Mouse (Mus musculus) limb, embryonic 12.5 days (tissue): Measurements from ENCODE around the gene Adamts1. TPM values are rescaled to one million over a fixed set of nuclear protein-coding genes. Genes with fewer than 3 reads are reported as not detected.
A peak's percentile ranks its signal among the peaks of the same experiment; 100 is the strongest.

Experiments used
- ATAC-seq: fragments of 200-750 bp; cut with Nextera tagmentation; 2 replicates; pipeline ENCODE4 v1.8.0; 2017; ENCODE audit warnings: low read depth, moderate TSS enrichment; ENCODE audit not compliant: insufficient number of reproducible peaks, insufficient read depth, low FRiP score, low TSS enrichment
- H3K27ac ChIP-seq: fragments of 300-500 bp; sonication (generic); 2 replicates; pipeline ENCODE4 v1.5.1; 2016; ENCODE audit warnings: mild to moderate bottlenecking, moderate library complexity
- H3K27me3 ChIP-seq: fragments of 300-500 bp; sonication (generic); 2 replicates; pipeline ENCODE4 v1.6.1; 2016; ENCODE audit warnings: mild to moderate bottlenecking, moderate library complexity
- H3K36me3 ChIP-seq: fragments of 300-500 bp; sonication (generic); 2 replicates; pipeline ENCODE4 v1.6.1; 2016; ENCODE audit warnings: mild to moderate bottlenecking, moderate library complexity
- H3K4me1 ChIP-seq: fragments of 300-500 bp; sonication (generic); replicated peaks from 2 replicates; pipeline ENCODE4 v1.6.1; 2016
- H3K4me2 ChIP-seq: fragments of 300-500 bp; sonication (generic); 2 replicates; pipeline ENCODE4 v1.6.1; 2016; ENCODE audit warnings: mild to moderate bottlenecking, moderate library complexity
- H3K4me3 ChIP-seq: fragments of 300-500 bp; sonication (generic); replicated peaks from 2 replicates; pipeline ENCODE4 v1.5.1; 2016; ENCODE audit warnings: mild to moderate bottlenecking
- H3K9ac ChIP-seq: fragments of 300-500 bp; sonication (generic); replicated peaks from 2 replicates; pipeline ENCODE4 v1.6.1; 2016; ENCODE audit warnings: mild to moderate bottlenecking, moderate library complexity
- H3K9me3 ChIP-seq: fragments of 300-500 bp; sonication (generic); 2 replicates; pipeline ENCODE4 v1.6.1; 2016; ENCODE audit warnings: mild to moderate bottlenecking, moderate library complexity
- WGBS: fragments of 180-500 bp; shearing (Covaris S2); methylation state at CpG from one replicate; pipeline ENCODE4 v1.1.7; 2016; 5-methylcytosine and 5-hydroxymethylcytosine counted together
- polyA plus RNA-seq: library from polyadenylated mRNA; unstranded; fragments of >200 nt; fragmentation: Nextera tagmentation; extraction: Ambion mirVana; gene quantifications from 2 replicates; pipeline ENCODE4 v1.2.1, GENCODE M21; 2016

Adamts1 gene
- 52.4 and 55.7 TPM in 2 replicates for polyA plus RNA-seq

GRCm38 (mm10) chr16:85802954-85803353, at the start of gene Adamts1:
Adamts1 (minus strand) TSS chr16:85803113.
- Histone ChIP-seq H3K9ac (peak within 1 kb of the TSS; percentile 90), H3K4me2 (peak within 1 kb of the TSS; percentile 83), H3K4me3 (peak within 1 kb of the TSS; percentile 80), H3K36me3 (peaks cover 23% of the 10 kb centered on the region), H3K9me3 (no peaks in the 10 kb centered on the region), H3K27me3 (no peaks in the 10 kb centered on the region), H3K27ac (peak within 1 kb of the TSS; percentile 92), H3K4me1 (peaks cover 25% of the 10 kb centered on the region)
- WGBS: under 1% methylated on average over 26 of the region's 26 CpGs
- peak; percentile 89 for ATAC-seq

GRCm38 (mm10) chr16:85827066-85827465, 24.2 kb upstream of the Adamts1 start:
- no peak for ATAC-seq
- H3K9ac ChIP-seq: no peak overlapping the region
- no peaks in the 10 kb centered on the region for H3K36me3 ChIP-seq
- no peaks in the 10 kb centered on the region for H3K4me1 ChIP-seq
- H3K27me3 ChIP-seq: no peaks in the 10 kb centered on the region
- H3K4me2 ChIP-seq: no peak overlapping the region
- no peak overlapping the region for H3K4me3 ChIP-seq
- no peaks in the 10 kb centered on the region for H3K9me3 ChIP-seq
- 77% methylated on average over 3 of the region's 3 CpGs for WGBS
- no peak overlapping the region for H3K27ac ChIP-seq

- ATAC-seq: no peak
- 78% methylated on average over 5 of the region's 5 CpGs for WGBS
- no peaks in the 10 kb centered on the region for H3K36me3 ChIP-seq
- no peak overlapping the region for H3K4me3 ChIP-seq
- H3K27me3 ChIP-seq: no peaks in the 10 kb centered on the region
- H3K9ac ChIP-seq: no peak overlapping the region
- H3K4me2 ChIP-seq: no peak overlapping the region
- no peaks in the 10 kb centered on the region for H3K4me1 ChIP-seq
- no peaks in the 10 kb centered on the region for H3K9me3 ChIP-seq
- H3K27ac ChIP-seq: no peak overlapping the region
Measured at GRCm38 (mm10) chr16:85822330-85822916, 19.5 kb upstream of the Adamts1 start.

- WGBS: 51% methylated on average over 5 of the region's 5 CpGs
- Histone ChIP-seq H3K27ac (no peak overlapping the region), H3K9ac (no peak overlapping the region), H3K4me1 (no peaks in the 10 kb centered on the region), H3K4me3 (no peak overlapping the region), H3K4me2 (no peak overlapping the region), H3K27me3 (no peaks in the 10 kb centered on the region), H3K9me3 (no peaks in the 10 kb centered on the region), H3K36me3 (no peaks in the 10 kb centered on the region)
- ATAC-seq: peak; percentile 59
Measured at GRCm38 (mm10) chr16:85819808-85820458, 17.0 kb upstream of the Adamts1 start.

- H3K4me3 ChIP-seq: no peak overlapping the region
- H3K36me3 ChIP-seq: no peaks in the 10 kb centered on the region
- no peaks in the 10 kb centered on the region for H3K27me3 ChIP-seq
- no peak overlapping the region for H3K4me2 ChIP-seq
- H3K9me3 ChIP-seq: no peaks in the 10 kb centered on the region
- no peaks in the 10 kb centered on the region for H3K4me1 ChIP-seq
- WGBS: 82% methylated on average over 2 of the region's 2 CpGs
- H3K9ac ChIP-seq: no peak overlapping the region
- no peak overlapping the region for H3K27ac ChIP-seq
- ATAC-seq: no peak
Measured at GRCm38 (mm10) chr16:85814116-85814515, 11.2 kb upstream of the Adamts1 start.

GRCm38 (mm10) chr16:85807626-85808025, 4.7 kb upstream of the Adamts1 start:
- ATAC-seq: no peak
- Histone ChIP-seq H3K9me3 (no peaks in the 10 kb centered on the region), H3K4me1 (peaks cover 14% of the 10 kb centered on the region; the same call in 1 of the 2 replicates), H3K4me2 (peak overlapping the region; percentile 34; the same call in 1 of the 2 replicates), H3K4me3 (no peak overlapping the region), H3K27me3 (no peaks in the 10 kb centered on the region), H3K27ac (peak overlapping the region; percentile 51; the same call in 1 of the 2 replicates), H3K9ac (no peak overlapping the region), H3K36me3 (no peaks in the 10 kb centered on the region)
- WGBS: 8% methylated on average over 2 of the region's 2 CpGs

- Histone ChIP-seq H3K27me3 (no peaks in the 10 kb centered on the region), H3K9me3 (no peaks in the 10 kb centered on the region), H3K4me2 (peak overlapping the region; percentile 34; the same call in 1 of the 2 replicates), H3K4me3 (no peak overlapping the region), H3K9ac (no peak overlapping the region), H3K36me3 (no peaks in the 10 kb centered on the region), H3K27ac (no peak overlapping the region), H3K4me1 (peaks cover 14% of the 10 kb centered on the region; the same call in 1 of the 2 replicates)
- WGBS: 18% methylated on average over 3 of the region's 3 CpGs
- no peak for ATAC-seq
Measured at GRCm38 (mm10) chr16:85807072-85807471, 4.2 kb upstream of the Adamts1 start.

- no peak for ATAC-seq
- no peak overlapping the region for H3K4me3 ChIP-seq
- WGBS: 68% methylated on average over 2 of the region's 2 CpGs
- H3K36me3 ChIP-seq: no peaks in the 10 kb centered on the region
- no peaks in the 10 kb centered on the region for H3K9me3 ChIP-seq
- H3K27ac ChIP-seq: no peak overlapping the region
- peaks cover 14% of the 10 kb centered on the region; the same call in 1 of the 2 replicates for H3K4me1 ChIP-seq
- H3K9ac ChIP-seq: no peak overlapping the region
- H3K4me2 ChIP-seq: no peak overlapping the region
- no peaks in the 10 kb centered on the region for H3K27me3 ChIP-seq
Measured at GRCm38 (mm10) chr16:85805581-85805980, 2.7 kb upstream of the Adamts1 start.

GRCm38 (mm10) chr16:85803613-85804551, 969 bp upstream of the Adamts1 start:
- peaks cover 14% of the 10 kb centered on the region for H3K36me3 ChIP-seq
- H3K27ac ChIP-seq: peak overlapping the region; percentile 92
- ATAC-seq: no peak
- H3K4me3 ChIP-seq: peak overlapping the region; percentile 80
- H3K9ac ChIP-seq: peak overlapping the region; percentile 90
- peak overlapping the region; percentile 83 for H3K4me2 ChIP-seq
- WGBS: under 1% methylated on average over 25 of the region's 25 CpGs
- no peaks in the 10 kb centered on the region for H3K9me3 ChIP-seq
- H3K4me1 ChIP-seq: peaks cover 25% of the 10 kb centered on the region
- H3K27me3 ChIP-seq: no peaks in the 10 kb centered on the region

- WGBS: under 1% methylated on average over 67 of the region's 67 CpGs
- ATAC-seq: peak; percentile 0; the same call in 1 of the 2 replicates
- H3K9ac ChIP-seq: peak overlapping the region; percentile 90
- H3K4me3 ChIP-seq: peak overlapping the region; percentile 80
- H3K4me1 ChIP-seq: peaks cover 25% of the 10 kb centered on the region
- H3K36me3 ChIP-seq: peaks cover 31% of the 10 kb centered on the region
- peak overlapping the region; percentile 83 for H3K4me2 ChIP-seq
- H3K27me3 ChIP-seq: no peaks in the 10 kb centered on the region
- H3K9me3 ChIP-seq: no peaks in the 10 kb centered on the region
- peak overlapping the region; percentile 92 for H3K27ac ChIP-seq
Measured at GRCm38 (mm10) chr16:85801971-85802811, 722 bp downstream of the Adamts1 start.
